Mouse (Mus musculus) liver, adult 2 months (tissue): ENCODE measurements at regions not wholly inside any gene's neighbourhood (a gene's known extent, or its start where the extent isn't known, plus 50 kb on each side); places are given as distances from the start of the nearest gene placed in this dataset.

ENCODE experiments used
- CTCF ChIP-seq: fragments of 200-500 bp; IDR thresholded peaks from 2 replicates; pipeline ENCODE4 v1.5.1; 2011; ENCODE audit warnings: low read depth, low read length, control low read depth
- POLR2A ChIP-seq: fragments of 200-500 bp; IDR thresholded peaks from 2 replicates; pipeline ENCODE4 v1.6.1; 2011; ENCODE audit warnings: low read length, control low read depth; ENCODE audit not compliant: insufficient read depth; ENCODE audit errors: extremely low read depth

DNA sequence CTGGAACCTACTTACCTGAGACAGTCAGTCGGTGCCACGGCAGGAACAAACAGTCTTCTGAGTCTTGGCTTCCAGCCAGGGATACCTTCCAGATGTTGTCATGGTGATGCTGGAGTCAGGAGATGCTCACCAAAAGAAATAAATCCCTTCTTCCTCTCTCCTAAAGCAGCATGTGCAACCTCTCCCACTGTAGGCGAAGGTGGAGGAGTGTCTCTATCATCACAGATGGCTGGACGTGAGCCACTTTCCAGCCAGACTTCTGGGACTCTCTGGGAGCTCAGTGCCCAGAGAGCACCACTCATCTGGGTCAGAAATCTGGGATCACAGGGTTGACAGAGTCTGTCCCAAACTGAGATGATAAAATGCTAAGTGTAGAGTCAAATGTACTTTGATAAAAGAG, 184.8 kb upstream of the Gjb5 start:
- TF ChIP-seq CTCF (no peak), POLR2A (no peak)
